Mouse (Mus musculus): ENCODE data around the gene Hnrnpr. TPM values are rescaled to one million over a fixed set of nuclear protein-coding genes. Genes with fewer than 3 reads are reported as not detected.

The Hnrnpr gene
- polyA plus RNA-seq (2015; fragmentation: Nextera tagmentation; extraction: Ambion mirVana): 109 and 116 TPM in 2 replicates

- peak within 1 kb of the TSS; percentile 95 for H3K27ac ChIP-seq (replicated peaks)
- H3K9me3 ChIP-seq: no peaks in the 10 kb centered on the region
- H3K27me3 ChIP-seq (replicated peaks): 0 out of 2 replicates have a peak, but pooled peaks cover 7% of the 10 kb centered on the region
- H3K9ac ChIP-seq: peak within 1 kb of the TSS; percentile 99
- peaks cover 43% of the 10 kb centered on the region for H3K4me1 ChIP-seq
- H3K4me2 ChIP-seq: peak within 1 kb of the TSS; percentile 90
- peak within 1 kb of the TSS; percentile 96 for H3K4me3 ChIP-seq
- H3K36me3 ChIP-seq: no peaks in the 10 kb centered on the region
- ATAC-seq (ENCODE audit: extremely low read depth, insufficient number of reproducible peaks, low FRiP score, low TSS enrichment): peak; percentile 97
- WGBS: under 1% methylated on average over 59 of the region's 65 CpGs
These were observed at the start of gene Hnrnpr for GRCm38 (mm10) chr4:136310229-136311041. Hnrnpr (plus strand) TSS chr4:136310942.

GRCm38 (mm10) chr4:136261912-136262311 is 48.8 kb upstream of the Hnrnpr start:
- 49% methylated on average over 10 of the region's 10 CpGs for WGBS
- peaks cover 10% of the 10 kb centered on the region for H3K36me3 ChIP-seq
- no peak overlapping the region for H3K4me3 ChIP-seq
- no peaks in the 10 kb centered on the region for H3K9me3 ChIP-seq
- no peak for ATAC-seq (ENCODE audit: extremely low read depth, insufficient number of reproducible peaks, low FRiP score, low TSS enrichment)
- no peak overlapping the region for H3K9ac ChIP-seq
- peak overlapping the region; percentile 86 for H3K27ac ChIP-seq (replicated peaks)
- H3K4me1 ChIP-seq: peaks cover 23% of the 10 kb centered on the region
- H3K4me2 ChIP-seq: no peak overlapping the region
- H3K27me3 ChIP-seq (replicated peaks): no peaks in the 10 kb centered on the region

GRCm38 (mm10) chr4:136263555-136263954 is 47.2 kb upstream of the Hnrnpr start:
- H3K27ac ChIP-seq (replicated peaks): no peak overlapping the region
- WGBS: 84% methylated on average over 4 of the region's 4 CpGs
- no peak overlapping the region for H3K4me3 ChIP-seq
- H3K27me3 ChIP-seq (replicated peaks): no peaks in the 10 kb centered on the region
- peaks cover 23% of the 10 kb centered on the region for H3K4me1 ChIP-seq
- peaks cover 4% of the 10 kb centered on the region; the same call in 1 of the 2 replicates for H3K36me3 ChIP-seq
- no peak for ATAC-seq (ENCODE audit: extremely low read depth, insufficient number of reproducible peaks, low FRiP score, low TSS enrichment)
- no peak overlapping the region for H3K9ac ChIP-seq
- H3K9me3 ChIP-seq: no peaks in the 10 kb centered on the region
- H3K4me2 ChIP-seq: no peak overlapping the region

- ATAC-seq (ENCODE audit: extremely low read depth, insufficient number of reproducible peaks, low FRiP score, low TSS enrichment): no peak
- H3K27me3 ChIP-seq (replicated peaks): no peaks in the 10 kb centered on the region
- 73% methylated on average over 9 of the region's 9 CpGs for WGBS
- H3K4me1 ChIP-seq: peaks cover 11% of the 10 kb centered on the region
- peaks cover 8% of the 10 kb centered on the region for H3K36me3 ChIP-seq
- no peak overlapping the region for H3K9ac ChIP-seq
- no peak overlapping the region for H3K4me2 ChIP-seq
- H3K9me3 ChIP-seq: no peaks in the 10 kb centered on the region
- H3K27ac ChIP-seq (replicated peaks): no peak overlapping the region
- H3K4me3 ChIP-seq: no peak overlapping the region
These were observed 43.9 kb upstream of the Hnrnpr start for GRCm38 (mm10) chr4:136266716-136267343.

GRCm38 (mm10) chr4:136268912-136269311 is 41.8 kb upstream of the Hnrnpr start:
- H3K9me3 ChIP-seq: peaks cover 20% of the 10 kb centered on the region
- 0 out of 2 replicates have a peak, but pooled peaks cover 4% of the 10 kb centered on the region for H3K4me1 ChIP-seq
- WGBS: 89% methylated on average over 1 of the region's 1 CpGs
- peaks cover 25% of the 10 kb centered on the region for H3K36me3 ChIP-seq
- H3K4me3 ChIP-seq: no peak overlapping the region
- no peak overlapping the region for H3K4me2 ChIP-seq
- no peak overlapping the region for H3K9ac ChIP-seq
- no peak for ATAC-seq (ENCODE audit: extremely low read depth, insufficient number of reproducible peaks, low FRiP score, low TSS enrichment)
- no peak overlapping the region for H3K27ac ChIP-seq (replicated peaks)
- H3K27me3 ChIP-seq (replicated peaks): no peaks in the 10 kb centered on the region

- peaks cover 42% of the 10 kb centered on the region for H3K36me3 ChIP-seq
- no peak overlapping the region for H3K27ac ChIP-seq (replicated peaks)
- H3K9ac ChIP-seq: no peak overlapping the region
- H3K9me3 ChIP-seq: peaks cover 21% of the 10 kb centered on the region
- no peaks in the 10 kb centered on the region for H3K27me3 ChIP-seq (replicated peaks)
- no peak overlapping the region for H3K4me2 ChIP-seq
- 81% methylated on average over 8 of the region's 8 CpGs for WGBS
- ATAC-seq (ENCODE audit: extremely low read depth, insufficient number of reproducible peaks, low FRiP score, low TSS enrichment): no peak
- H3K4me3 ChIP-seq: no peak overlapping the region
- H3K4me1 ChIP-seq: 0 out of 2 replicates have a peak, but pooled peaks cover 4% of the 10 kb centered on the region
These were observed 40.1 kb upstream of the Hnrnpr start for GRCm38 (mm10) chr4:136270648-136271047.

- Histone ChIP-seq H3K4me3 (no peak overlapping the region), H3K27me3 (replicated peaks) (0 out of 2 replicates have a peak, but pooled peaks cover 2% of the 10 kb centered on the region)
These were observed 29.6 kb upstream of the Hnrnpr start for GRCm38 (mm10) chr4:136281097-136281496.

GRCm38 (mm10) chr4:136281611-136282010 is 29.1 kb upstream of the Hnrnpr start:
- 0 out of 2 replicates have a peak, but pooled peaks cover 2% of the 10 kb centered on the region for H3K27me3 ChIP-seq (replicated peaks)
- WGBS: 43% methylated on average over 9 of the region's 9 CpGs
- H3K4me3 ChIP-seq: no peak overlapping the region
- no peaks in the 10 kb centered on the region for H3K9me3 ChIP-seq
- H3K9ac ChIP-seq: peak overlapping the region; percentile 4; the same call in 1 of the 2 replicates
- ATAC-seq (ENCODE audit: extremely low read depth, insufficient number of reproducible peaks, low FRiP score, low TSS enrichment): no peak
- H3K4me2 ChIP-seq: no peak overlapping the region
- H3K36me3 ChIP-seq: peaks cover 1% of the 10 kb centered on the region; the same call in 1 of the 2 replicates
- 0 out of 2 replicates have a peak overlapping the region, but pooled peaks have one; percentile 13 for H3K27ac ChIP-seq (replicated peaks)
- peaks cover 37% of the 10 kb centered on the region for H3K4me1 ChIP-seq

More at GRCm38 (mm10) chr4:136281097-136281496, 29.6 kb upstream of the Hnrnpr start:
- H3K4me1 ChIP-seq: peaks cover 33% of the 10 kb centered on the region
- H3K27ac ChIP-seq (replicated peaks): no peak overlapping the region
- no peaks in the 10 kb centered on the region for H3K36me3 ChIP-seq
- WGBS: 70% methylated on average over 8 of the region's 8 CpGs
- ATAC-seq (ENCODE audit: extremely low read depth, insufficient number of reproducible peaks, low FRiP score, low TSS enrichment): no peak
- peak overlapping the region; percentile 4; the same call in 1 of the 2 replicates for H3K9ac ChIP-seq
- H3K9me3 ChIP-seq: no peaks in the 10 kb centered on the region
- H3K4me2 ChIP-seq: no peak overlapping the region

GRCm38 (mm10) chr4:136282621-136283480 is 27.9 kb upstream of the Hnrnpr start:
- 0 out of 2 replicates have a peak, but pooled peaks cover 2% of the 10 kb centered on the region for H3K27me3 ChIP-seq (replicated peaks)
- peaks cover 14% of the 10 kb centered on the region for H3K36me3 ChIP-seq
- peak overlapping the region; percentile 99 for H3K27ac ChIP-seq (replicated peaks)
- H3K4me3 ChIP-seq: no peak overlapping the region
- no peaks in the 10 kb centered on the region for H3K9me3 ChIP-seq
- H3K4me2 ChIP-seq: peak overlapping the region; percentile 94
- 45% methylated on average over 10 of the region's 10 CpGs for WGBS
- H3K4me1 ChIP-seq: peaks cover 47% of the 10 kb centered on the region
- ATAC-seq (ENCODE audit: extremely low read depth, insufficient number of reproducible peaks, low FRiP score, low TSS enrichment): no peak
- peak overlapping the region; percentile 68 for H3K9ac ChIP-seq

GRCm38 (mm10) chr4:136283783-136284182 is 27.0 kb upstream of the Hnrnpr start:
- peaks cover 23% of the 10 kb centered on the region for H3K36me3 ChIP-seq
- H3K4me1 ChIP-seq: peaks cover 47% of the 10 kb centered on the region
- H3K27me3 ChIP-seq (replicated peaks): 0 out of 2 replicates have a peak, but pooled peaks cover 2% of the 10 kb centered on the region
- peak overlapping the region; percentile 65; the same call in 1 of the 2 replicates for H3K4me3 ChIP-seq
- H3K9me3 ChIP-seq: peaks cover 4% of the 10 kb centered on the region
- no peak for ATAC-seq (ENCODE audit: extremely low read depth, insufficient number of reproducible peaks, low FRiP score, low TSS enrichment)
- 44% methylated on average over 2 of the region's 2 CpGs for WGBS
- peak overlapping the region; percentile 88 for H3K9ac ChIP-seq
- peak overlapping the region; percentile 94 for H3K4me2 ChIP-seq
- H3K27ac ChIP-seq (replicated peaks): peak overlapping the region; percentile 99
